Mouse (Mus musculus): Measurements from ENCODE around the gene Kcnn1.
A peak's percentile ranks its signal among the peaks of the same experiment; 100 is the strongest.

Kcnn1 gene

DNA sequence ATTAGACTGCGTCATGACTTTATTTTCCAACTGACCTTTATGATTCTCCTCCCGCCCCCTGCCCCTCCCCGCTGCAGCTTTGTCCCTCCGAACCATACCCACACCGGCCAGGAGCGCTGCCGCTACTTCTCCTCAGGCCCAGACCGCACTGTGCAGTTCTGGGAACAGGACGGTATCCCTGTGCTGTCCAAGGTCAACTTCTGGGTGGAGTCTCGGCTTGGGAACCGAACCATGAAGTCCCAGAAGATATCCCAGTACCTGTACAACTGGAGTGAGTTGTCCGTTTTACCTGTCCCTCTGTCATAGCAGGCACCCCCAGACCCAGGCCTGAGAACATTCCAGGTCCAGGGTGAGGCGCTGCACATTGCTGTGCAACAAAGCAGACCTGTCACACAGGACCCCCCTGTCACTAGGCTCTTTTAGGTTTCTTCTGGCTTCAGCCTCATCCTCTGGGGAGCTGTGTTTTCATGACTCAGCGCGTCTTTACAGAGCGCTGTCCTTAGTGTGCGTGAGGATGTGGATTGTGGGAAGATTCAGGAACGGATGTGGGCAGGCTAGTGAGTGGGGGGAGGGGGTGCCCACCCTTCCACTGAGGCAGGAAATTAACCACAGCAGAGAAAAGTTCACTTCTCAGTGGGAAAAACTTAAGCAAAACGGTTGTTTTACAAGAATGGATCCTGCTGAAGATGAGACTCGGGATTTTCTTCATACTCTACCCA lies 51.9 kb downstream of the Kcnn1 start:
- DNase-seq, result no peak

DNA sequence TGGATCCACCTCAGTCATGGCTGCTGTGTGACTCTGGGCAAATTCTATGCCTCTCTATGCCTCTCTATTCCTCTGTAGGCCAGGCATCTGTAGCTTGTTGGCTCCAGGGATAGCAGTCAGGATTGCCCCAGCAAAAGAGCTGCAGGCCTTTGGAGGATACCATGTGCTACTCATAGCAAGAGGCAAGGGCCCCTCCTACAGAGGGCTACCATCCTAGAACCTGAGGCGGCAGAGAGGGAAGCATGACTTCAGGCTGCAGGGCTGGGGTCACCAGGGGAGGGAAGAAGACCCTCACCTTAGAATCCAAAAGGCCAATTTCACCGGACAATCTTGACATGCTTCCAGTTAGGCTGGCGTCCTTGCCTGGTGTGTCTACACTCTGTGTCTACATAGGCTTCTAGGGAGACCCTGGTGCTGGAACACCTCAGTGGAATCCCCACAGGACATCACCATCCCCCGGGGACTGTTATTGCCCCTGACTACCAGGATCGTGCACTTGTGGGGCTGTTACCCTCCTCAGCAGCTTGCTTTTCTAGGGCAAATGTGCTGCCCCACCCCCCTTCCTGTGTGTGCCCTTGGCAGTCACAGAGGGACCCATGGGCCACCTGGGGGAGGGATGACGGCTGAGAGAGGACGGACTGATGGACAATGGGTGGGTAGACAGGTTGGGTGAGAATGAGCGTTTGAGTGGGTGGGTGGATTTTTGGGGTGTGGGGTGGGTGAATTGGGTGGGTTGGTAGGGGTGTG lies 53.9 kb downstream of the Kcnn1 start:
- DNase-seq, result no peak

DNA sequence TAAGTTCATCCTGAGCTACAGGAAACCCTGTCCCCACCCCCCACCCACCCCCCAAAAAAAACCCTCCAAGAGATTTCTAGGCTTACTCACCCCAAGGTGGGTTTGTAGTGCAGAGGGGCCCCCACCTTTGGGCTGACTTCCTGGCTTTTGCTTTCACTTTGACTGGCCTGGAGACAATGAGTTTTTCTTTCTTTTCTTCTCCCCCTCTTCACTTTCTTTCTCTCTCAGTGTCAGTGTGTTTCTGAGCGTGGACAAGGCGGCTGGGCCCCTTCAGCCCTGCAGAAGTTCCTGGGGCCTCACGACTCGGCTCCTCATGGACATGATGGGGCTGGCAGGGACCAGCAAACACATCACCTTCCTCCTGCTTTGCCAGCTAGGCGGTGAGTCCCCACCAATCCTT lies 54.8 kb downstream of the Kcnn1 start, which contains the start of gene Il12rb1:
Gene Il12rb1 (plus strand): TSS at position 211 of the 400 bp plus-strand sequence.
- DNase-seq, result no peak

DNA sequence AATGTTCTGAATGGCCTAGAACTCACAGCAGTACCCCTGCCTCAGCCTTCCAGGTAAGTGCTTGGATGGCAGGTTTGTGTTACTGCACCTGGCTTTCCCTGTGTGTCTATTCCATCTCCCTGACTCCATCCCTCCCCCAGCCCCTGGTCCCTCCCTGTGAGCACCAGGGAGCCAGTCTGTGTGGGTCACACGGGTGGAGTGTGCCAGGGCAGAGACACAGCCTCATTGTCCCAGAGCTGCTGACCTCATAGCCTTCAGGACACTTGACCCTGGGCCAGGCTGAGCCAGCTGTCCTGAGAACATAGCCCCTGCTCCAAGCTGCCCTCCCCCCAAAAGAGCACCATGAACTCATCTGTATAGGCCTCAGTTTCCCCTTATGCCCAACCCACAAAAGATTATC lies 55.8 kb downstream of the Kcnn1 start:
- no peak for DNase-seq

DNA sequence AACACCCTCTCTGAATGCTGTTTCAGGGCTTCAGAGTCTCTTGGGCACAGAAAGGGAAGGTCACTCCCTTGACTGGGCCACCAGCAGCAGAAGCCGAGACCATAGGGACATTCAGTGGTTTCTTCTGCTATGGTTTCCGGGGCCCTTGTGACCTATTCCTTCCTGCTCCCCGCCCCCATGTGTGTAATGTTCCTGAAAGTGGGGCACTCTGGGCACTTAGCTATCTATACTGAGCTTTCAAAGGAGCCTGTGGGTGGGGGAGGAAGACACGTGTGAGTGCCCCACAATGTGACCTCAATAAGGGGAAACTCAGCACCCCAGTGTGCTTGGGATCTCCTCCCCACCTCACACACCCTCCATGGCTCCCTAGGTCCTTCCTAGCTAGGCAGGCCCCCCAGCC lies 56.5 kb downstream of the Kcnn1 start:
- no peak for DNase-seq

DNA sequence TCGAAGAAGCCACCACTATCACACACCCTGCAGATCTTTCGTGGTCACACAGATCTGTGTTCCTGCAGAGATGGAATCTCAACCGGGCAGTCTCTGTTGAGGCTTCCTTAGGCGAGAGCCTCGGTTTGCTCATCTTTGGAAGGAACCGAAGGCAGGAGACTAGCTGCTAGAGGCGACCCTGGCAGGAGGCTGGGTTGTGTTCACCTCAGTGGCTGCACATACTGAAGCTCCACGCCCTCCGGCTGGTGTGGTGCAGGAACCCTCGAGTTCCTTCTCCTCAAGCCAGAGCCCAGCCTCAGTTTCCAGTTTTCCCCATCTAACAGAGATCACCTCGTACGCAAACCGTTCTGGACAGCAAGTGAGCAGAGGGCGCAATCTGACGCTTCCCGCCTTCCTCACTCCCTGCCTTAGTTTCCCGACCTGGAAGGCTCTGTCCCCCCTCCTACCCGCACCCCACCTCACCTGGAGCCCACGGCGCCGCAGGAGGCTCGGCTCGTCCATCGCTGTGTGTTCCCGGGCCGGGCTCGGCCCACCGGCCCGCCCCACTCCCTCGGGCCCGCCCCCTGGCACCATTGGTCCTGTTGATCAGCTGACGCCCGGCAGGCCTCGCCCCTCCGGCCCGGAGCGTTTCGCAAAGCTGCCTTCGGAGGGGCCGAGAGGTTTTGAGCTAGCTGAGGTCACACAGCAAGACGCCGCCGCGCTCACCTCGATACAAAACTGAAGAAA lies 58.4 kb downstream of the Kcnn1 start, which contains the start of gene Mast3:
Gene Mast3 (minus strand): TSS at position 574 of the 726 bp plus-strand sequence.
- DNase-seq, result peak; percentile 90 to 93

DNA sequence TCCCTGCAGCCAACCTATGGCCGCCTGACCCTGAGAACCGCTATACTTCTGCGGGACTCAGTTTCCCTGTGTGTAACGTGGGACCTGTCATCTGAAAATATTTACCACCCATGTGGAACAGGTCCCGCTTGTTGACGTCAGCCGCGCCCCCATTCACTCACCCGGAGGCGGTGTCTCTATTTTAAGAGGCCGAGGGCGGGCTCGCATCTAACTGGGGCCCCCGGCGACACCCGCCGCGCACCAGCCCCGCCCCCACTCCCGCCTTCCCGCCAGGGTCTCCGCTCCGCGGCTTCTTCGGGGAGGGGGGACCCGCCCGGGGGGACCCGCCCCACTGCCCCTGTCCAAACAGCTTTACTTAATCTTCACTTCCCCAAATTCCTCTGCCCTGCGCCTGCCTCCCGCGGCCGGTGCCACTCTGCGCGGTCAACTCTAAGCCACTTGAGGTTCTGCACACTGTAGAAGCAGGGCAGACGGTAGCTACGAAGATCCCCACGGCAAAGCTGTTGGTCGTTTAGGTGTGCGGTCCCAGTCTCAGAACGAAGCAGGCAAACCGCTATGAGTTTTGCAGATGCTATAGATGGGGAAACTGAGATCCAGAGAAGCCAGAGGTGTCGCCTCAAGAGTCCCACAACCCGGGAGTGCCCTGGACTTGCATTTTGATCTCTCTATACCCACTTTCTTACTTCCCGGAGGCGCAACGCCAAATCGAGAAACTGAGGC lies 59.1 kb downstream of the Kcnn1 start:
- DNase-seq, result peak in 1 of 2 experiments; percentile 58

DNA sequence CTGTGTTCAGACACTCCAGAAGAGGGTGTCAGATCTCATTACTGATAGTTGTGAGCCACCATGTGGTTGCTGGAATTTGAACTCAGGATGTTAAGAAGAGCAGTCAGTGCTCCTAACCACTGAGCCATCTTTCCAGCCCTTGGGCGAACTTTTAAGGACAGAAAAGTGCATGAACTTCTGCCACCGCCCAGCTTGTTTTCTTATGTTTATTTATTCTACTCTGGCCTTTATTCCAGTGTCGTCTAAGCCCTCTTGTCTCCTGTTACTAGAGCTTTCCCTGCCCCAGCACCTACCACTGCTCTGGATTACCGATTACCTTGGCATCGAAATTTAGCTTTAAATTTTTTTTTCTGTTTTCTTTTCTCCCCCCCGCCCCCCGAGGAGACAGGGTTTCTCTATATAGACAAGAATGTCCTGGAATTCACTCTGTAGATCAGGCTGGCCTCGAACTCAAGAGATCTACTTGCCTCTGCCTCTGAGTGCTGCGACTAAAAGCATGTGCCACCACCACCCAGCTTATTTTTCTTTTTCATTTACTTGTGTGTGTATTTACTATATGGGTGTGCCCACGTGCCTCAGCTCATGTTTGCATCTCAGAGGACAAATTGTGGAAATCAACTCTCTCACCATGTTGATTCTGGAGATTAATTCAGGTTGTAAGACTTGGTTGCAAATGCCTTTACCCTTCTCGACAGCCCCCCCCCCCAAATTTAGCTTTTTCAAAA lies 60.1 kb downstream of the Kcnn1 start:
- no peak for DNase-seq

DNA sequence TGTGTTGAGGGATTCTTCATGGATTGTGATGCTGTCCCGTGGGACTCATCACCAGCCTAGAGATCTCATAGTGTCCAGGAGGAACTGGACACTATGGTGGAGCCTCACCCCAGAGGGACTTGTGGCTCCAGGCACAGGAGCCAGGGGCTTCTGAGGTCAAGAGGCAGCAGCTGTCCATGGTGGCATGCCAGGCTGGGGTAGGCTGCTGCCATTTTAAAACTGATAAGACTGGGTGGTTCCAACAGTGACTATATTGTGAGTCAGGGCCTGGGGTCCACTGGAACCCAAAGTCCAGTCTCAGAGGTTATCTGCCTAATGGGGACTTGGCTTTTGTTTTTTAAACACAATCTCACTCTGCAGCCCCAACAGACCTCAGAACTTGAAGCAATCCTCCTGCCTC lies 61.2 kb downstream of the Kcnn1 start:
- no peak for DNase-seq

DNA sequence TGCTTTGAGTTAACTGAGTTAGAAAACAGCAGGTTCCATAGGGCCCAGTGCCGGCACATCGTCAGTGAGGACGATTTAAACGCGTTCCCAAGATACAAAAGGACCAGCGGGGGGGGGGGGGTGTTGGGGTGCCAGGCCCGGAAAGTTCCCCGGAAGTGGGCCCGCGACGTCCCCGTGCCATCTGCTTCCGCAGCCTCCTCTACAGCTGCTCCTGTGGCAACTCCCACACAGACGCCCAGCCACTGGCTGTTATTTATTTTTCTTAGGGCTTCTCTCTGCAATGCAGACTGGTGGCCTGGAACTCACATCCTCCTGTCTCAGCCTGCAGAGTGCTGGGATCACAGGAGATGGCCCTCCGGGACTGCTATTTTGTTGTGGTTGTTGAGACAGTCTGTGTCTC lies 61.9 kb downstream of the Kcnn1 start:
- no peak for DNase-seq

DNA sequence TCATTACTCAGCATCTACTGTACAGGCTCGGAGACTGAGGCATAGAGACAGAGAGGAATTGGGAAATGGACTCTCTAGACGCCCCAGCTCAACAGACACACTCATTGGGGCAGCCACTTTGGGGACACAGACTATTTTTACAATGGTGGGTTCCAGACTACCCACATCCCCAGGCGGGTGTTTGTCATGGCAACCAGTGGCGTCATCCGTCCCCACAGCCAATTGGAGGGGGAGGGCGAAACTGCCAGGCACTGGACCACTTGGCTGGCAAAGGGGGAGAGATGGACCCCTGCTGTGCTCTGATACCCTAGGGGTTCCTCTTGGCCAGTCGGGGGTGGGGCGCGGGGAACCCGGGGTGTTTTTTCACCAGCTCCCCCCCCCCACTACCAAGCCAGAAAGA lies 62.4 kb downstream of the Kcnn1 start:
- peak; percentile 47 to 48 for DNase-seq

DNA sequence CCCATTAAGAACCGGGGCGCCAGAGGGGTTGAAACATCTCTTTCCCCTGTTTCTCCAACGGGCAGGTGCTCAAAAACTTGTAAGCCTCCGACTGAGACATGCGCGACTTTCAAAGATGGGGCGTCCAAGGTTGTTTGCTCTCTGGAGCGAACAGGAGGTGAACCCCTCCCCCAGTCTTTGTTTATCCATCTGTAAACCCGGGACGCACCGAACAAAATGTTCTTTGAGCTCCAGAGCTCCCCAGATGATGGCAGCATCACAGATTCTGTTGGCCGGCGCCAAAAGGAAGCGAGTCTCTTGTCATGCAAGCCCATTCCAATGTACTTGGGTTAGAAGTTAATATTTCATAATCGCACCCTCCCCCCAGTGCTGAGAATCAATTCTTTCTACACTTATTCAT lies 64.8 kb downstream of the Kcnn1 start:
- DNase-seq, result peak in 1 of 2 experiments; percentile 50

DNA sequence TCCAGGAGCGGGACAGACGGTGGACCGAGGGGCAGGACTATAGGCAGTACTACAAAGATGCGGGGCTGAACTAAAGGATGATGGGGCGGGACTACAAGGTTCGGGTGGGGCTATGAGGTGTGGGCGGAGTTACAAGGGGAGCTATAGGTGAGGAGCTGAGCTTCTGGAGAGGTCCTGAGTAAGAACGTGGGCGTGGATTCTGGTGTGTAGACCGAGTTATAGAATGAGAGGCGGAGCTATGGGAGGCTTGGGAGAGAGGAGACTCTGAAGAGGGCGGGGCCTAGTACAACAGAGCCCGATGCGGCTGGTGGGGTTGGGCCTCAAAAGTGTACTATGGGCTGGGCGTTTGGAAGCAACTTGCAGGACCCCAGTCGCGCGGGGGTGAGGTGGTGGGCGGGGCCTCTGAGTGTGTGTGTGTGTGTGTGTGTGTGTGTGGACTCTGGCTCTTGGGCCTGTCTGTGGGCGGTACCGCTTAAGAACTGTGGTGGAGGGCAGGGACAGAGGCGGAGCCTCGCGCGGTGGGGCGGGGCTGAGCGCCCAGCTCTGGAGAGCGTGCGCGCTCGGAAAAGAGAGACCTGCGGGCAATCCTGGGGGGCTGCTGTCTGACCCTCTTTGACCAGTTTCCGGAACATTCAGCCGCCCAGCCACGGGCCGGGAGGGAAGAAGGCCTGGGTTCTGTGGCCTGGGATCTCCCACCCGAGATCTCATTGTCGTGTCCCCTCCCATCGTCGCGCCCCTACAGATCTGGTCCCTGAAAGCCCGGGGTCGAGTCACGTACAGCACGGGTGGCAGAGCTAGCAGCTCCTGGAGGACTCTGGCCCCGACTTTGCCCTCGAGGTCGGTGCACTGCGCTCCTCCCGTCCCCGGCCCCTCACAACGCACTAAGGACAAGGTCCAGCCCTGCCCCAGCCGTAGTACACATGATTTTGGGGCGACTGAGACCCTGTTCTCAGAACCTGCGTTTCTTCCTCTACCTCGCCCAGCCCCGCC lies 65.7 kb downstream of the Kcnn1 start:
- peak; percentile 84 to 91 for DNase-seq

DNA sequence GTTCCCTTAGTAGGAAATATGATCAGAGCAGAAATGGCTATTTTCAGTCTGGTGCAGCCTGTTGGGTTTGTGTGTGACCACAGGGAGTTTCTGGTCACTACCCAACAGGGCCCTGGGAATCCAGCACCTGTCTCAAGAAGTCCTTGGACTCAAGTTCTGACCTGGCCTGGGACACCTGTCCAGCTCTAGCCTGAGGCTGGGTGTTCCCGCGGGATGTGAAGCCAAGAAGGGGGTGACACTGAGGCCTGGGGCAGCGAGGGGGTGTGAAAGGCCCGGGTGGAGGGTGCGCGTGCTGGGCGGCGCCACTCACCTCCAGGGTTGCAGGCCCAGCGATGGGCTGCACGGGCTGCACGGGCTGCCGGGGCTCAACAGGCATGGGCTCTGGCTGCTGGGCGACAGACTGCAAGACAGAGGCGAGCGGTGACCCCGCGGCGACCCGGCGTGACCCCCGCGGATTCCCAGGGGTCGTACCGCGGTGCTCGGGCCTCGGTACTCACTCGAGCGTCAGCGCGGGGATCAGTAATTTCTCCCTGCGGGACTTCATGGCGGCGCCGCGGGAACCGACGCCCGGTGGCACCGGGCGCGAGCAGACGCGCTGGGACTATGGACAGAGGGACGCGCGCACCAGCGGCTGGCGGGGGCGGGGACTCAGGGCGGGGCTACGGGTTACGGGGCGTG lies 66.5 kb downstream of the Kcnn1 start:
- DNase-seq, result no peak

DNA sequence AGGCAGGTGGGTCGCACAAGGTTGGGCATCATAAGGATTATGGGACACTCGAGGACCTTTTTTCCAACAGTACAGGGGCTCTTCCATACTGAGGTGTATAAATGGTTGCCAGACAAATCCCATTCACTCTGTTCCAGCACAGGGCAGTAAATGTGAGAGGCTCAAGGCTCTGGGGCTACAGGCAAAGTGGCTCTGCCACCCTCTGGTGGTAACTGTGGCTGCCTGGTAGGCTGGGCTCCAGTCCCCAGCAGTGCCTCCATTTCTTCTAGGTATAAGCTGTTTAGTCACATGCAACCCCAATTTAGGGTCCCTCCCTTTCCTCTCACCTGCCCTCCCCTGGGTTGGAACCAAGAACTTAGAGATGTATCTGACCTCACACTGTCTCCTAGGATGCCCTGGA lies 67.7 kb downstream of the Kcnn1 start:
- no peak for DNase-seq

DNA sequence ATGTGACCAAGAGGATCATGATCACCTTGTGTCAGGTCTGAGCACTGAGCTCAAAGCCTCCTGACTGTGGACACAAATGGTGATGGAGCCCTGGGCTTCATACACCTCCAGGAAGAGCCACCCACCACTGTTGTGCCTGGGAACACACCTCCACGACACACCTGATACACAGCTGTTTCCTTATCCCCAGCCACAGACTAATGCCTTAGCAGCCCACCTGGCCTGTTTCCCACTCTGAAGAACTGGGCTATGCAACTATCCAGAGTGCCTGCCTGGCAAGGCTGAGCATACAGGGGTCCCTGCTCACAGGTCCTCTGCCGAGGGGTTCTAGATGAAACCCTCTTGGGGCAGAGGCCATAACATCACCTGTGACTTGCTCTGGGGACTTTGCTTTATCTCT lies 68.8 kb downstream of the Kcnn1 start:
- DNase-seq, result no peak

DNA sequence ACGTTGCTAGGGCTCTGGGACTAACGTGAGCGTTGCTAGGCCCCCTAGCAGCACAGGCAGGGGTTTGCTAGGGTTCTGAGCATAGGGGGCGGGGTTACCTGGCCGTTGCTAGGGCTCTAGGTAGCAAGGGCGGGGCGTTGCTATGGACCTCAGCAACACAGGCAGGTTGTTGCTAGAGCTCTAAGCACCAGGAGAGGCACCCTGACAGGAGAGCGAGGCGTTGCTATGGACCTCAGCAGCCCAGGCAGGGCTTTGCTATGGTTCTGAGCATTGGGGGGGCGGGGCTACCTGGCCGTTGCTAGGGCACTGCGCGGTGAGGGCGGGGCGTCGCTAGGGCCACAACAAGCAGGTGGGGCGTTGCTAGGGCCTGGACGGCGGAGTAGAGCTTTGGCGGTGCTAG lies 70.4 kb downstream of the Kcnn1 start:
- peak; percentile 84 to 88 for DNase-seq
